Mouse (Mus musculus) kidney, postnatal 0 days (tissue): ENCODE results near the gene Mtx3. TPM values are rescaled to one million over a fixed set of nuclear protein-coding genes. Genes with fewer than 3 reads are reported as not detected.

Experiments
- ATAC-seq: fragments of 200-750 bp; cut with Nextera tagmentation; replicated peaks from 2 replicates; pipeline ENCODE4 v1.8.0; 2017; ENCODE audit warnings: low read depth, moderate number of reproducible peaks, moderate TSS enrichment, moderate library complexity; ENCODE audit not compliant: low FRiP score
- DNase-seq: peaks from one replicate; pipeline ENCODE4 v3.0.0-alpha.2; 2016; ENCODE audit warnings: low spot score
- H3K27ac ChIP-seq: fragments of 300-500 bp; sonication (generic); 2 replicates; pipeline ENCODE4 v1.5.1; 2014; ENCODE audit warnings: mild to moderate bottlenecking
- H3K27me3 ChIP-seq: fragments of 300-500 bp; sonication (generic); 2 replicates; pipeline ENCODE4 v1.6.1; 2014; ENCODE audit warnings: low read length, mixed read lengths; ENCODE audit not compliant: insufficient read depth
- H3K36me3 ChIP-seq: fragments of 300-500 bp; sonication (generic); 2 replicates; pipeline ENCODE4 v1.6.1; 2014; ENCODE audit warnings: low read length, mixed read lengths; ENCODE audit not compliant: insufficient read depth
- H3K4me1 ChIP-seq: fragments of 300-500 bp; sonication (generic); replicated peaks from 2 replicates; pipeline ENCODE4 v1.6.1; 2014; ENCODE audit warnings: antibody characterized with exemption, low read length, mixed read lengths; ENCODE audit not compliant: insufficient read depth
- H3K4me2 ChIP-seq: fragments of 300-500 bp; sonication (generic); 2 replicates; pipeline ENCODE4 v1.6.1; 2014; ENCODE audit warnings: mild to moderate bottlenecking, low read length, moderate library complexity, mixed read lengths
- H3K4me3 ChIP-seq: fragments of 300-500 bp; sonication (generic); replicated peaks from 2 replicates; pipeline ENCODE4 v1.5.1; 2014; ENCODE audit warnings: low read depth, low read length
- H3K9ac ChIP-seq: fragments of 300-500 bp; sonication (generic); 2 replicates; pipeline ENCODE4 v1.6.1; 2014; ENCODE audit warnings: low read depth, low read length
- H3K9me3 ChIP-seq: fragments of 300-500 bp; sonication (generic); replicated peaks from 2 replicates; pipeline ENCODE4 v1.6.1; 2016; ENCODE audit warnings: low read length, inconsistent platforms, mixed read lengths
- CTCF ChIP-seq: IDR thresholded peaks from 2 replicates; pipeline ENCODE4 v1.5.1; 2016; ENCODE audit warnings: antibody characterized with exemption, low read depth, mild to moderate bottlenecking, moderate library complexity
- WGBS: fragments of 180-500 bp; shearing (Covaris S2); extraction: QIAGEN DNeasy Blood & Tissue Kit; methylation state at CpG from one replicate; pipeline ENCODE4 v1.1.7; 2014; 5-methylcytosine and 5-hydroxymethylcytosine counted together
- polyA plus RNA-seq: library from polyadenylated mRNA; unstranded; fragments of >200 nt; fragmentation: Nextera tagmentation; extraction: Ambion mirVana; gene quantifications from 2 replicates; pipeline ENCODE4 v1.2.1, GENCODE M21; 2015

Gene Mtx3
- polyA plus RNA-seq, 1 experiment from 2014 or later, result 2.7 TPM

GRCm38 (mm10) chr13:92903291-92903690 is 58.7 kb downstream of the Mtx3 start:
- no peaks in the 10 kb centered on the region for H3K9me3 ChIP-seq
- no peak for TF ChIP-seq CTCF
- DNase-seq (no peak), ATAC-seq (no peak)
- H3K36me3 ChIP-seq, result no peaks in the 10 kb centered on the region
- H3K27me3 ChIP-seq, result no peaks in the 10 kb centered on the region
- no peaks in the 10 kb centered on the region for H3K4me1 ChIP-seq
- no peak overlapping the region for H3K4me3 ChIP-seq
- H3K4me2 ChIP-seq, result no peak overlapping the region
- 71% methylated on average over 4 of the region's 4 CpGs for WGBS
- H3K9ac ChIP-seq, result no peak overlapping the region
- no peak overlapping the region for H3K27ac ChIP-seq

GRCm38 (mm10) chr13:92905944-92906343 is 61.4 kb downstream of the Mtx3 start:
- Histone ChIP-seq H3K27me3 (no peaks in the 10 kb centered on the region), H3K9me3 (no peaks in the 10 kb centered on the region), H3K4me1 (no peaks in the 10 kb centered on the region), H3K36me3 (no peaks in the 10 kb centered on the region), H3K9ac (no peak overlapping the region), H3K4me2 (no peak overlapping the region), H3K4me3 (no peak overlapping the region), H3K27ac (no peak overlapping the region)
- 74% methylated on average over 5 of the region's 5 CpGs for whole genome bisulfite sequencing
- DNase-seq (no peak), ATAC-seq (no peak)
- no peak for TF ChIP-seq CTCF

- H3K27ac ChIP-seq, result no peak overlapping the region
- no peaks in the 10 kb centered on the region for H3K27me3 ChIP-seq
- ATAC-seq, result no peak
- H3K4me1 ChIP-seq, result no peaks in the 10 kb centered on the region
- no peak overlapping the region for H3K9ac ChIP-seq
- no peak for DNase-seq
- no peaks in the 10 kb centered on the region for H3K36me3 ChIP-seq
- no peak for TF ChIP-seq CTCF
- no peak overlapping the region for H3K4me3 ChIP-seq
- no peak overlapping the region for H3K4me2 ChIP-seq
- no peaks in the 10 kb centered on the region for H3K9me3 ChIP-seq
- WGBS, result 44% methylated on average over 5 of the region's 5 CpGs
These were observed 62.8 kb downstream of the Mtx3 start for GRCm38 (mm10) chr13:92907366-92907765.

Other genes starting within 250 kb of the Mtx3 start
- gene Serinc5, start 233.7 kb upstream of the Mtx3 start, polyA plus RNA-seq, result 14.3 and 14.8 TPM in 2 replicates
- gene Thbs4, start 49.9 kb upstream of the Mtx3 start, polyA plus RNA-seq, result 1.3 and 2.0 TPM in 2 replicates